Comparison of ENCODE assay signal across 16 mouse cellular contexts in genomic region chr12:16320536-16321402, GRCm38 (mm10).
DNase-seq lines count a peak whose midpoint lies in the region; ATAC-seq and TF ChIP-seq lines count a peak whose summit lies in the region.
"Had no signal": no experiment of that assay in that cellular context is flagged by ENCODE, and none has a peak within 500 bp of the region (broad histone marks: within the 10 kb centered on the region; RNA-seq: fewer than 3 reads in every experiment).

No protein-coding gene starts in this region.

- no peak overlapping the region for H3K9ac ChIP-seq in kidney, embryonic 16.5 days (replicated peaks; ENCODE audit: low read length)
- no peak overlapping the region for H3K9ac ChIP-seq in midbrain, embryonic 14.5 days (replicated peaks; ENCODE audit: low read length)
- H3K9ac ChIP-seq: forebrain, embryonic 12.5 days had no signal

- no peak overlapping the region for H3K4me3 ChIP-seq in kidney, embryonic 16.5 days (ENCODE audit: low read length)
- H3K4me3 ChIP-seq in midbrain, embryonic 14.5 days (replicated peaks; ENCODE audit: low read depth, low read length), result no peak overlapping the region
- H3K4me3 ChIP-seq: forebrain, embryonic 12.5 days; myocyte had no signal

- peak; percentile 5 for DNase-seq in kidney, adult 9 months
- DNase-seq in NIH3T3 (ENCODE audit: low read depth), result peak; percentile 59
- DNase-seq in brain, embryonic 14.5 days (ENCODE audit: low read depth), result peak; percentile 60
- peak; percentile 61 for DNase-seq in midbrain, embryonic 14.5 days
- no peak for DNase-seq in layer of hippocampus, postnatal 36 days
- DNase-seq in cerebellum, adult 18-20 months, result no peak
- DNase-seq: adrenal gland, postnatal 14 days; cerebellum, adult 11-12 months; spleen, adult 18-20 months; thymus, postnatal 4 days had no signal

- no peak for ATAC-seq in kidney, embryonic 16.5 days (ENCODE audit: low FRiP score, low TSS enrichment)
- ATAC-seq in midbrain, embryonic 14.5 days (ENCODE audit: low FRiP score, low TSS enrichment), result peak; percentile 24; the same call in 1 of the 2 replicates
- ATAC-seq: inflammation-experienced regulatory T-cells, adult 6 months had no signal

- no peak overlapping the region for H3K27ac ChIP-seq in kidney, embryonic 16.5 days (ENCODE audit: low read length)
- peak overlapping the region; percentile 74 for H3K27ac ChIP-seq in midbrain, embryonic 14.5 days (replicated peaks; ENCODE audit: low read depth, low read length)
- H3K27ac ChIP-seq: forebrain, embryonic 12.5 days; macrophage; stomach, postnatal 0 days had no signal

- H3K9me3 ChIP-seq in kidney, embryonic 16.5 days (ENCODE audit: low read length), result no peaks in the 10 kb centered on the region
- H3K9me3 ChIP-seq in midbrain, embryonic 14.5 days (ENCODE audit: control insufficient read depth, low read length), result no peaks in the 10 kb centered on the region
- H3K9me3 ChIP-seq: forebrain, embryonic 12.5 days had no signal

- WGBS in kidney, embryonic 16.5 days, result 57% methylated on average over 9 of the region's 9 CpGs
- WGBS in midbrain, embryonic 14.5 days, result 55% methylated on average over 9 of the region's 9 CpGs

- no peak for TF ChIP-seq CTCF in brain, embryonic 14.5 days (IDR thresholded peaks at IDR 0.05; ENCODE audit: borderline replicate concordance, extremely low read depth, insufficient read depth, insufficient read length)

- no peaks in the 10 kb centered on the region for H3K27me3 ChIP-seq in kidney, embryonic 16.5 days (ENCODE audit: insufficient read depth, low read length)
- H3K27me3 ChIP-seq in midbrain, embryonic 14.5 days (ENCODE audit: control insufficient read depth, insufficient read depth, low read length), result no peaks in the 10 kb centered on the region
- H3K27me3 ChIP-seq: forebrain, embryonic 12.5 days had no signal

- TF ChIP-seq POLR2A in brain, embryonic 14.5 days (IDR thresholded peaks at IDR 0.05; ENCODE audit: borderline replicate concordance, extremely low read depth, insufficient read depth, insufficient read length, poor library complexity, severe bottlenecking), result no peak

- no peaks in the 10 kb centered on the region for H3K36me3 ChIP-seq in kidney, embryonic 16.5 days (ENCODE audit: insufficient read depth, low read length)
- H3K36me3 ChIP-seq in midbrain, embryonic 14.5 days (ENCODE audit: control insufficient read depth, insufficient read depth, low read length), result no peaks in the 10 kb centered on the region
- H3K36me3 ChIP-seq: forebrain, embryonic 12.5 days had no signal

- H3K4me1 ChIP-seq in kidney, embryonic 16.5 days (ENCODE audit: insufficient read depth, low read length), result no peaks in the 10 kb centered on the region
- 0 out of 2 replicates have a peak, but pooled peaks cover 5% of the 10 kb centered on the region for H3K4me1 ChIP-seq in midbrain, embryonic 14.5 days (ENCODE audit: control insufficient read depth, insufficient read depth, low read length)
- H3K4me1 ChIP-seq: forebrain, embryonic 12.5 days had no signal

- no peak overlapping the region for H3K4me2 ChIP-seq in kidney, embryonic 16.5 days (replicated peaks; ENCODE audit: low read depth, low read length)
- H3K4me2 ChIP-seq in midbrain, embryonic 14.5 days (ENCODE audit: low read length), result no peak overlapping the region
- H3K4me2 ChIP-seq: forebrain, embryonic 12.5 days had no signal

Comparison
In these comparisons a context has a peak if more than half of its experiments do, and no peak if none do; other contexts are left out.
1. DNase-seq: peak in kidney, adult 9 months (single experiment), NIH3T3 (single experiment), brain, embryonic 14.5 days (single experiment) and midbrain, embryonic 14.5 days (single experiment); none in layer of hippocampus, postnatal 36 days (0 of 2) and cerebellum, adult 18-20 months (0 of 2).